ENCODE assay signal across 12 mouse cellular contexts in the genomic region with DNA sequence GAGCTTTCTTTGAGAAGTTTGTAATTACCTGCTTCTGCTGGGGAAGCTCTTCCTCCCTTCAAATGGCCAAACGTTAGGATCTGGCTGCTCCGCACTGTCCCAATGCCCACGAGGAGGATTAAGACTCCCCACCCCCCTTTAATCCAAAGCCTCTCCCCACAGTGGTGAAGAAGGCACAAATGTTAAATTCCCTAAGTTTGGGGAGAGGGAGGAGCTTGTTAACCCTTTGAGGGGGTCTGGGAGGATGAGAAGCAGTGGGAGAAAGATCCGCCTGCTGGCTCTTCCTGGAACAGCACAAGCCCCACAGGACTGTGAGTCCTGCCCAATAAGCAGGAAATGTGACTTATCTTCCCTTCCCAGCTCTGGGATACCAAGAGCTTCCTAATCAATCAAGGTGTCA. TPM values are rescaled to one million over a fixed set of nuclear protein-coding genes. Genes with fewer than 3 reads are reported as not detected.
A peak's percentile ranks its signal among the peaks of the same experiment; 100 is the strongest.
DNase-seq lines count a peak whose midpoint lies in the region; ATAC-seq and TF ChIP-seq lines count a peak whose summit lies in the region.
"Had no signal": no experiment of that assay in that cellular context is flagged by ENCODE, and none has a peak within 500 bp of the region (broad histone marks: within the 10 kb centered on the region; RNA-seq: fewer than 3 reads in every experiment).

No protein-coding gene starts in this region.

- no peak overlapping the region for H3K9ac ChIP-seq in hindbrain, embryonic 15.5 days
- no peak overlapping the region for H3K9ac ChIP-seq in stomach, postnatal 0 days (ENCODE audit: low read length)
- H3K9ac ChIP-seq: forebrain, embryonic 12.5 days had no signal

- 19% methylated on average over 4 of the region's 4 CpGs for WGBS in hindbrain, embryonic 15.5 days
- 31% methylated on average over 4 of the region's 4 CpGs for WGBS in stomach, postnatal 0 days

- peak; percentile 38; the same call in 1 of the 2 replicates for ATAC-seq in hindbrain, embryonic 15.5 days (ENCODE audit: low FRiP score, low read depth)
- ATAC-seq in stomach, postnatal 0 days (ENCODE audit: low FRiP score, low TSS enrichment): no peak
- ATAC-seq in inflammation-experienced regulatory T-cells, adult 6 months: no peak

- H3K27ac ChIP-seq in hindbrain, embryonic 15.5 days (replicated peaks): no peak overlapping the region
- no peak overlapping the region for H3K27ac ChIP-seq in stomach, postnatal 0 days (replicated peaks)
- H3K27ac ChIP-seq: forebrain, embryonic 12.5 days had no signal

- H3K36me3 ChIP-seq in hindbrain, embryonic 15.5 days: no peaks in the 10 kb centered on the region
- H3K36me3 ChIP-seq in stomach, postnatal 0 days (ENCODE audit: control insufficient read depth, insufficient read depth, low read length): no peaks in the 10 kb centered on the region
- H3K36me3 ChIP-seq: forebrain, embryonic 12.5 days had no signal

- no peaks in the 10 kb centered on the region for H3K27me3 ChIP-seq in hindbrain, embryonic 15.5 days
- no peaks in the 10 kb centered on the region for H3K27me3 ChIP-seq in stomach, postnatal 0 days (ENCODE audit: control insufficient read depth, insufficient read depth, low read length)

- no peaks in the 10 kb centered on the region for H3K9me3 ChIP-seq in hindbrain, embryonic 15.5 days
- no peaks in the 10 kb centered on the region for H3K9me3 ChIP-seq in stomach, postnatal 0 days (ENCODE audit: control insufficient read depth, low read length)
- H3K9me3 ChIP-seq: forebrain, embryonic 12.5 days had no signal

- peak; percentile 43 for TF ChIP-seq CTCF in stomach, postnatal 0 days (IDR thresholded peaks at IDR 0.05; ENCODE audit: low read depth)

- peaks cover 9% of the 10 kb centered on the region; the same call in 1 of the 2 replicates for H3K4me1 ChIP-seq in hindbrain, embryonic 15.5 days (replicated peaks)
- H3K4me1 ChIP-seq in stomach, postnatal 0 days (replicated peaks; ENCODE audit: control insufficient read depth, insufficient read depth): no peaks in the 10 kb centered on the region

- no peak overlapping the region for H3K4me2 ChIP-seq in hindbrain, embryonic 15.5 days
- H3K4me2 ChIP-seq in stomach, postnatal 0 days (replicated peaks; ENCODE audit: low read depth): no peak overlapping the region
- H3K4me2 ChIP-seq: forebrain, embryonic 12.5 days had no signal

- peak; percentile 8 for DNase-seq in lung, postnatal 10 days
- no peak for DNase-seq in lung, postnatal 25 days (ENCODE audit: low spot score)
- peak; percentile 83 for DNase-seq in cerebellum, adult 9-10 months
- DNase-seq in stomach, postnatal 0 days (ENCODE audit: low spot score): no peak
- no peak for DNase-seq in right cerebral cortex, postnatal 14 days
- DNase-seq in frontal cortex, postnatal 25 days (ENCODE audit: low spot score in 2 of 2): no peak

- TF ChIP-seq EP300 in stomach, postnatal 0 days (optimal IDR thresholded peaks at IDR 0.05): no peak

- no peak overlapping the region for H3K4me3 ChIP-seq in hindbrain, embryonic 15.5 days
- H3K4me3 ChIP-seq in stomach, postnatal 0 days (ENCODE audit: low read depth, low read length): no peak overlapping the region
- H3K4me3 ChIP-seq: forebrain, embryonic 12.5 days had no signal

RNA-seq across cellular contexts. Expression of gene Cnpy1, which starts 7.5 kb away (rescaled TPM):
- 37.0 and 66.2 TPM in 2 replicates for polyA plus RNA-seq in hindbrain, embryonic 15.5 days (2015; fragmentation: Nextera tagmentation; extraction: Ambion mirVana)
- 0.08 and 0.21 TPM in 2 replicates for polyA plus RNA-seq in stomach, postnatal 0 days (2015; fragmentation: Nextera tagmentation; extraction: Ambion mirVana)
- not detected for polyA plus RNA-seq in inflammation-experienced regulatory T-cells, adult 6 months (2017; shearing (Covaris generic))
- polyA plus RNA-seq: heart, postnatal 0 days; liver, embryonic 16.5 days; spleen, adult 2 months had no signal

Comparison
In these comparisons a context has a peak if more than half of its experiments do, and no peak if none do; other contexts are left out.
1. DNase-seq: peak in lung, postnatal 10 days (single experiment) and cerebellum, adult 9-10 months (single experiment); none in lung, postnatal 25 days (single experiment), stomach, postnatal 0 days (single experiment), right cerebral cortex, postnatal 14 days (single experiment) and frontal cortex, postnatal 25 days (0 of 2).
2. RNA of gene Cnpy1, which starts 7.5 kb away (polyA plus RNA-seq): 37.0 to 66.2 TPM in hindbrain, embryonic 15.5 days; 0.08 to 0.21 TPM in stomach, postnatal 0 days and not detected in inflammation-experienced regulatory T-cells, adult 6 months; every median in the first group is over 10 times any median in the second.